Mouse (Mus musculus) heart, postnatal 36 days (tissue): ENCODE results near the gene Ldlr. TPM values are rescaled to one million over a fixed set of nuclear protein-coding genes. Genes with fewer than 3 reads are reported as not detected.
A peak's percentile ranks its signal among the peaks of the same experiment; 100 is the strongest.
"Not testable (repeated sequence)": the region's sequence is repeated elsewhere in the genome, so short reads cannot be mapped to it uniquely, and the experiment has no call there.

Experiments used
- DNase-seq, 2 experiments: peaks; one replicate each; pipeline ENCODE4 v3.0.0; 2021 to 2022
- intact Hi-C: fragments of 180-260 bp; cut with DNase I; formaldehyde crosslinking; loops from one replicate; pipeline ENCODE4 v1.15.1; 2025
- total RNA-seq, 2 experiments: library from RNA; stranded (reverse); gene quantifications; 2 replicates each; pipeline ENCODE4 v1.2.3; 2021

Ldlr gene
- total RNA-seq, 2 experiments from 2014 or later = 2.2 to 3.4 TPM

DNA sequence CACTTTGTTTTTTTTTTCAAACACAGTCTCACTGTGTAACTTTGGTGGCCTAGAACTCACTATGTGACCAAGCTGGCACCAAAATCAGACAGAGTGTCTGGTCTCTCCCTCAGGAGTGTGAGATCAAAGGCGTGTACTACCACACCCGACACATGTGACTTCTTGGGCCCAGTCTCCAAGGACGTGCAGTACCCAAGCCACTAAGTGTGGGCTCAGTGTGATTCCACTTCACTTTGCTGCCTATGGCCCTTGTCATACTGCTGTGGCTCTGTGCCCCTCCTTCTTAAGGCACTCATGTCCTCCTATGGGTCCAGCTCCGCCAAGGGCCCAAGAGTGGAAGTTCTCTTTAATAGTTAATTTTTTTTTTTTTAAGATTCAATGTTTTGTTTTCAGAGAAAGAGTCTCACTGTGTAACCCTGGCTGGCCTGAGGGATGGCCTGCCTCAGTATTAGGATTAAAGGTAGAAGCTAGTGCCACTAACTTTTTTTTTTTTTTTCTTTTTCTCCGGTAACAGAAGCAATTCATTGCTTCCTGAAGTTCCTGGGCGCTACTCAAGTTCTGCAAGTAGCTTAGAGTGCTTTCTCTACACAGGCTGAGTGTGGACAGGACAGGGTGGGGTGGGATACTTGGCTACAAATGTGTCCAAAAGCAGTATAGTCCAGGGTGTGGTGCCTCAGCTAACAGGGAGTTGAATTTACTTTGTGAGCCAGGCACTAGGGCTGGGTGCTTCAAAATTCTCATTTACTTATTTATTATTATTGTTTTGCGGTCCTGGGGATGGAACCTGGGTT, 61.4 kb downstream of the Ldlr start:
- no peak for DNase-seq
- intact Hi-C loops = no loop called here

DNA sequence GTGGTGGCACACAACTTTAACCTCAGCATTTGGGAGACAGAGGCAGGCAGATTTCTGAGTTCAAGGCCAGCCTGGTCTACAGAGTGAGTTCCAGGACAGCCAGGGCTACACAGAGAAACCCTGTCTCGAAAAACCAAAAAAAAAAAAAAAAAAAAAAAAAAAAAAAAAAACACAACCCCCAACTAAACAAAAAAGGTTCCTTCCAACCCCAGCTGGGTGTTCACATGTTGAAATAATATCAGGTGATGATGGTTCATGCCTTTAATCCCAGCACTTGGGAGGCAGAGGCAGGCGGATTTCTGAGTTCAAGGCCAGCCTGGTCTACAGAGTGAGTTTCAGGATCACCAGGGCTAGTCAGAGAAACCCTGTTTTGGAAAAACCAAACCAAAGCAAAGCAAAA, 63.0 kb downstream of the Ldlr start:
- intact Hi-C loops = loop anchor here (2.0 kb wide), 1 partner anchor 18 kb away; no protein-coding TSS in a partner anchor
- DNase-seq = not testable (repeated sequence)

DNA sequence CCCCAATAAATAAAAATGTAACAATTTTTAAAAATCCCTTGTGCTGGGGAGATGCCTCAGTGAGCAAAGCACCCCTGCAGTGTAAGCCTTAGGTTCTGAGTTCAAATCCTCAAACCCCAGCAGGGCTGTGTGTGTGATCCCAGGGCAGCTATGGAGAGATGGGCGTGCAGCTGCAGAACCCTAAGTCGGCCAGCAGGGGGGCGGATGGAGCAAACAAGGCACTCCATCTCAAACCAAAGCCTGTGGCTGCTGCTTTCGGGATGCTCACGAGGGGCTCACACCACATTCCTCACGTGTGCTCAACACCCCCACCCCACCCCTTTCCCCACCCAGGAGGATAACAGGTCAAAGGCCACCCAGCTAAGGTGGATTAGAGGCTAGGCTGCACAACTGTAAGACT, 63.6 kb downstream of the Ldlr start:
- intact Hi-C loops = loop anchor here (2.0 kb wide), 1 partner anchor 18 kb away; no protein-coding TSS in a partner anchor
- DNase-seq = peak; percentile 75 to 78

DNA sequence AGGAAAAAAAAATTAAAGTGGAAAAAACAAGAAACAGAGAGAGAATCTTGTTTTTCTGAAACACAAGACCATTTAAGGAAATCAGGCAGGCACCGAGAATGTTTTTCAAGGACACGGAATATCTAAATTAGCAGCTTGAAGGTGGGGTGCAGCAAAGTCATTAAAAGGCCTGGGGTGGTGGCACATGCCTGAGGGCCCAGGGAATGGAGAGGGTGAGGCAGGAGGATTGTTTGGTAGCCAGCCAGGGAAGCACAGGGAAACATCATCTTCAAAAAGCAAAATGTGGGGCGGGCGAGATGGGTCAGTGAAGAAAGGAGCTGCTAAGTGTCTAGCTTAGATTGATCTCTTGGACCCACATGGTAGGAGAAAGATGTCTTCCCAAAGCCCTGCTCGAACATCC, 64.4 kb downstream of the Ldlr start:
- intact Hi-C loops = loop anchor here (2.0 kb wide), 1 partner anchor 17 kb away; no protein-coding TSS in a partner anchor
- no peak for DNase-seq

DNA sequence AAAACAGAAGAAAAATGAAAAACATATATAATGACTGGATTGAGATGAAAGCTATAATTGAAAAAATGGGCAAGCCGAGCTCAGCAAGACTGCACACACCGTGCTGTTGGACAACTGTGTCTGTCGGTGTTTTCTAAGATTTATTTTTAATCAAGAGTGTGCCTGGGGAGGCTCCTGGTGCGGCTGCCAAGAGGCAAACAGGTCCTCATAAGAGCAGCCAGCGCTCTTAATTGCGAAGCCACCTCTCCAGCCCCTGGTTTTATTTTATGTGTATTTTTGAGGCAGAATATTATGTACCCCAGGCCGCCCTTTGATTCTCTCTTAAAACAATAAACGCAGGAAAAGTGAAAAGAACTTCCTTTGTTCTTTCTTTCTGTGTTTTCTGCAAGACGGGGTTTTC, 65.0 kb downstream of the Ldlr start:
- intact Hi-C loops = no loop called here
- no peak for DNase-seq

DNA sequence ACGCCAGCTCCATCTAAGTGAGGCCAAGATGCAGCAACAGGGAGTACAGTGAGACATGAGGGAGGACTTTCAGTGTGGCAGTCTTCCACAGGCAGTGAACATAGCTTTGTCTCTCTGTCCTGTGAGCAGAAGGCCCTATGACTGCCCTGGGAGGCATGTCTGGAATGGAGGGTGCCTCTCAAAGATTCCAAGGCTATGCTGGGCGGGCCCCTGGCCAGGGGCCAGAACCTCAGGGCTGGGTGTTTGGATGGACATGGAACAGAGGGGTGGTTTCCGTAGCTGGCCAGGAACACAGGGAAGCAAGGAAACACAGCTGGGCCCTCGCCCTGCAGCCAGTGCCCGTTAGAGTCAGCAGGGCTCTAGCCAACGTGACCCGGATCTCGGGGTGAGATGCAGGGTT, 68.6 kb downstream of the Ldlr start:
- intact Hi-C loops = no loop called here
- peak; percentile 61 to 67 for DNase-seq

DNA sequence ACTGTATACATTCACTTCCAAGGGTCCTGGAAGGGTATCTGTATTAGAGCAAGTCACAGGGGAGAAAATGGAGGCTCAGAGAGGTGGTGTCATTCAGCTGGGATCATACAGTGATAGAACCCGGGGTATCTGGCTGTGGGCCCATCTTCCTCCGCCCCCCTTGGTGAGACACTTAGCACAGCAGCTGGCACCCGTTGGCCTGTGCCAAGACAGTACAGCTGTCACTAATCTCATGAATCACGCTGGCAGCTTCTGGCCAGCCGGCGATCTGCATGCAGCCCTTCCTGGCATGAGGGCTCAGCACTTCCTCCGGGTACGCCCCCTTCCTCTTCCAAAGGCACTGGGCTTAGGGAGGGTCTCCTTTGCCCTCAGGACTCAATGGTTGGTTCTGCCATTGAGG, 69.4 kb downstream of the Ldlr start:
- intact Hi-C loops = no loop called here
- peak in 1 of 2 experiments; percentile 52 for DNase-seq

DNA sequence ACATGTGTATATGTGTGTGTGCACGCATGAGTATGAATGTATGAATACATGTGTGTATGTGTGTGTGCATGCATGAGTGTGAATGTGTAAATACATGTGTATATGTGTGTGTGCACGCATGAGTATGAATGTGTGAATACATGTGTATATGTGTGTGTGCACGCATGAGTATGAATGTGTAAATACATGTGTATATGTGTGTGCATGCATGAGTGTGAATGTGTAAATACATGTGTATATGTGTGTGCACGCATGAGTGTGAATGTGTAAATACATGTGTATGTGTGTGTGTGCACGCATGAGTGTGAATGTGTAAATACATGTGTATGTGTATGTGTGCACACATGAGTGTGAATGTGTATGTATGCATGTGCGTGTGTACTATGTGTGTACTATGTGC, 70.2 kb downstream of the Ldlr start:
- intact Hi-C loops, DNase-seq: not testable (repeated sequence)

DNA sequence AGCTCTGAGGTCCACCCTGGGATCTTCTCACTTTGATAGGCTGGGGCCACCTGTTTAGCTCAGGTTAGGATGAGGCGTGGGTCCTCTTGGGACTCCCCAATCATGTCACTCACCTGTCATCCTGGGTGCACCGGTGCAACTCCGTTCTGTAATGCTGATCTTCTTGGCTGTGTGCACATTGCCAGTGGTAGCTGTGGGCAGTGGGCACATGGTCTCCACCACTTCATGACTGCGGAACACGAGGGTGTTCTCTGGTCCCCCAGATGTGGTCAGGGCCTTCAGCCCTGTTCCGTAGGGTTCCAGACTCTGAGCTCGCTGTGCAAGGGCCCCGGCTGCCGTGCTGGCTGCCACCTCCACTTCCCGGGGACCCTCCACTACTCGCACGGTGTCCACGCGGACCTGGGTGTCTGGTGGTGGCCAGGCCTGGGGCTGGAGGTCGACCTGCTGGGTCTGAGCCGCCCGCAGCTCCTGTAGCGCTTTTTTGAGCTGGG, 71.1 kb downstream of the Ldlr start:
- no peak for DNase-seq
- intact Hi-C loops = no loop called here

DNA sequence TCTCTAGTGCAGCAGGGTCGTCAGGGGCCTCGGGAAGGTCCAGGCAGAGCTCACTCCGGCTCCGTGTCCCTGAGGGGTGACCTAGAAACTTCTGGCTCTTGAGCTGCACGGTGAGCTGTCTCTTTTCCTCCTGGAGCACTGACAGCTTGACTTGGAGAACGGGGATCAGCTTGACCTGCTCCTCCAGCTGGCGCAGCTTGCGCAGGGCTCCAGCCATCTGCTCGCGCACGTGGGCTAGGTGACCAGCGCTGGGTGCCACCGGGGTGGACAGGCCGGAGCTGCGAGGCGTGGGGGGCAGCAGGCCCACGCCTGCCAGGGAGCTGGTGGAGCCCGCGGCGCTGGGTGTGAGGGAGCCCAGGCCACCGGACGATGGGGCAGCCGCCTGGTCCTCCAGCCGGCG, 71.6 kb downstream of the Ldlr start:
- intact Hi-C loops = loop anchor here (5.0 kb wide), 1 partner anchor 33 kb away; the partner anchor contains the start of gene Spc24
- no peak for DNase-seq

DNA sequence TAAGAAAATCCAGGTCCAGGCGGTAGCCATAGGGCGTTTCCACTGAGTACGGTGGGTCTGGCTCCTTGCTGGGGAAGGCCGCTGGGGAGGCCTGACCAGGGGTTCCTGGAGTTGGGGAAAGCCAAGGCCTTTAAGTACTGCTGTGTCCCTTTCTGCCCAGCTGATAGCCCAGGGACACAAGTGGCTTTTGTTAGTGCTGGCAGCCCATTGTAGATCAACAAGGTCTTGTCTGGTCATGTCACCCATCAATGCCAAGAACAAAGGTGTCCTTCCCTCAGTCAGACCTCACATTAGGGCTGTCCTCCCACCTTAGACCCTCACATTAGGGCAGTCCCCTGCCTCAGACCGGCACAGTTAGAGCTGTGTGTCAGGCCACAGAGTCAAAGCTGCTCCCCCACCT, 72.3 kb downstream of the Ldlr start:
- no peak for DNase-seq
- intact Hi-C loops = loop anchor here (5.0 kb wide), 1 partner anchor 33 kb away; the partner anchor contains the start of gene Spc24

DNA sequence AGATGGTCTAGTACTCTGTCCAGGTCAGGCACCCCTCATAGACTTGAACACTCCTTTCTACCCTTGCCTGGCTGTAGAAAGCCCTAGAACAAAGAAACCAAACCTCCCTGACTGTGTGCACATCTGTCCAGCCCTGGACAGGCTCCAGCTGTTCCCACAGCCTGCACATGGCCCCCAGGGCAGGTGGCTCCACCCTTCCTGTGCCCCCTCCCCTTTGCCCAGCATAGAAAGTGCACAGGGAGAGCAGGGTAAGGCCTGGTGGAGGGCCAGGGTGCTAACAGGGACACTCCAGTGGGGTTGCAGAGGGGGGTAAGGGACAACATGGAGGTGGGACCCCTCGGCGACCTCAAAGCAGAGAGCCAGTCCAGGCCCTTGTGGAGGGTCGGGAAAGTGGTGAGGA, 73.0 kb downstream of the Ldlr start:
- intact Hi-C loops = loop anchor here (5.0 kb wide), 1 partner anchor 34 kb away; the partner anchor contains the start of gene Spc24
- DNase-seq = peak in 1 of 2 experiments; percentile 31

DNA sequence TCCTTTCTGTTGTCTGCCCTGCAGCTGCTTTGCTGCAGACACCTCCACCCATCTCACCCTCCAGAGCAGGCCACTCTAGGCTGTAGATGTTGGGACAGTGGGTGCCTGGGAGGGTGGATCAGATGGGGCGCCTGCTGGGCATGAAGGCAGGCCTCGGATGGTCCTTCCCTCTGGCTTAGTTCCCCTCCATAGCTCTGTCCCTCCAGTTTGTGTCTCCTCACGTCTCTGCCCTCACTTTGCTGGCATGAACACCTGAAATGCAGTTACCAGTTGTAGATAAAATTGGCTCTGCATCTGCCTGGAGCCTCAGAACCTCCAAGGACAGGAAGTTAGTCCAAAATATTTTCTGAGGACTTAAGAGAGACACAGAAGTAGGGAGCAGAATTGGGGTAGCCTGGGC, 73.6 kb downstream of the Ldlr start:
- intact Hi-C loops = loop anchor here (5.0 kb wide), 1 partner anchor 35 kb away; the partner anchor contains the start of gene Spc24
- DNase-seq = peak in 1 of 2 experiments; percentile 24

DNA sequence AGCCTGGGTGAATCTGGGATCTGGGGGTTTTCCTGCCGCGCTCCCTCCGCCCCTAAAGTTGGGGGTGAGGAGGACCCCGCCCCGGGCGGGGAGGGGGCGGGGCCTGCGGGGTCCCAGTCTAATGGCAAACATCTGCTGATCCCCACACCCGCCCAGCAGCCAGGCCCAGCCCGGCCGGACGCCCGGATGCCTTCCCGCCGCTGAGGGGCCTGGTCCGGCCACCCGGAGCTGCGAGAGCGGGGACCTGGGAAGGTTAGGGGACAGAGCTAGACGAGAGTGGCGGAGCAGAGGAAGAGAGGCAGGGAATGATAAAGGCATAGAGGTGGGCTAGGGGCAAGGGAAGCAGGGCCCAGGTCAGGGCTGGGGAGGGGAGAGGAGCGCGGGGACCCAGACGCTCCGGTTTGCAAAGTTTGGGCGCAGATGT, 74.7 kb downstream of the Ldlr start:
- peak; percentile 73 to 83 for DNase-seq
- intact Hi-C loops = loop anchor here (5.0 kb wide), 1 partner anchor 36 kb away; the partner anchor contains the start of gene Spc24

DNA sequence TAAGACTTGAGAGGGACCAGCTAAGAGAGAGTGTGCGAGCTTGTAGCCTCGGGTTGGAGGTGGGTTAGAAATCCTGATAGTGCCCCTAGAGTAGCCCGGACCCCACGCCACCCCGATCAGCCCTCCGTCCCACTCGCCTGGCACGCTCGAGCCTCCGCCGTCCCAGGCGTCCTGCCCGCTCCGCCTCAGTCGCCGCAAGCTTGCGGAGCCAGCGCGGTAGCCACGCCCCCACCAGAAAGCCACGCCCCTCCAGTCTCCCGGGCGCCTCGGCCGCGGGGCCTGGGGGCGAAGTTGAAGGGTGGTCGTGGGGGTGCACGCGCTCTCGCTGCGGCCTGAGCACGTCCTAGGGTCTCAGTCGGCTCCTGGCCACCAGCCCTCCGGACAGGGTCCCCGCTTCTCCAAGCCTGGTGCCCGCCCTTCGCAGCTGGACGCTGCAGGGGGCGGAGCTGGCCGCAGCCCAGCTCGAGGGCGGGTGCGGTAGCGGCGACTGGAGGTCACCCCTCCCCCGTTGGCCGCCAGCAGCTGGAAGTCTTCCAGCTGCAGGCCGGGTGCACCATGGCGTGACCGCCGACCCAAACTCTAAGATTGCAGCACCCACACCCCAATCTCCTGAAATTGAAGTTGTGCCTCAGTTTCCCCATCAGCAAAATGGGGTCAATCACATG, 75.2 kb downstream of the Ldlr start, which contains the start of gene Kank2:
Kank2 (minus strand) TSS at position 400 of the 665 bp plus-strand sequence.
- DNase-seq = peak; percentile 96 to 98
- intact Hi-C loops = loop anchor here (5.0 kb wide), 1 partner anchor 36 kb away; the partner anchor contains the start of gene Spc24

DNA sequence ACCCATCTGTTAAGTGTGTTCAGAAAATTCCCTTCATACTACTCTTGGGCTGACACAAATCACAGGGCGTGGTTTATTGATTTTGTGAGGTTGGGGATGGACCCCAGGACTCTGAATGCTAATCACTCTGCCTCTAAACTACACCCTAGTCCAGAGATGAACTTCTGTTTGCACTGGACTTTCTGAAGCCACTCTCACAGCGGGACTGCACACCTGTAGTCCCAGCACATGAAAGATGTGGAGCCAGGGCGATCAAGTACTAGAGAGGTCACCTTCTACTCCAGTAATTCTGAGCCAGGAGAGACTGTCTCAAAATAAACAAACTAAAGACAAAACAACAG, 75.7 kb downstream of the Ldlr start:
- intact Hi-C loops = loop anchor here (5.0 kb wide), 1 partner anchor 37 kb away; the partner anchor contains the start of gene Spc24
- no peak for DNase-seq

Other genes with a start within 250 kb of the Ldlr start
- 10 to 100 TPM; 44.9 to 46.9 TPM for gene Tmed1, start 213.2 kb upstream of the Ldlr start, total RNA-seq
- gene AB124611, start 197.3 kb upstream of the Ldlr start, total RNA-seq = 1 to 10 TPM; 1.8 to 2.0 TPM
- gene Carm1, start 176.6 kb upstream of the Ldlr start, total RNA-seq = 10 to 100 TPM; 56.9 to 65.4 TPM
- 10 to 100 TPM; 59.8 TPM for gene Timm29, start 130.8 kb upstream of the Ldlr start, total RNA-seq
- 1 to 10 TPM; 7.3 to 8.0 TPM for gene Yipf2, start 130.7 kb upstream of the Ldlr start, total RNA-seq
- 10 to 100 TPM; 48.6 to 51.4 TPM for gene Smarca4, start 107.3 kb upstream of the Ldlr start, total RNA-seq
- 1 to 10 TPM; 4.4 to 4.6 TPM for gene Spc24, start 36.8 kb downstream of the Ldlr start, total RNA-seq
- 10 to 100 TPM; 50.5 to 54.2 TPM for gene Kank2, start 75.3 kb downstream of the Ldlr start, total RNA-seq
- gene Angptl8, start 112.0 kb downstream of the Ldlr start, total RNA-seq = not detected
- 10 to 100 TPM; 31.0 to 39.1 TPM for gene Dock6, start 129.2 kb downstream of the Ldlr start, total RNA-seq
- gene Rab3d, start 194.7 kb downstream of the Ldlr start, total RNA-seq = 10 to 100 TPM; 12.4 to 13.4 TPM
- 1 to 10 TPM; 2.1 to 2.5 TPM for gene Ccdc159, start 204.0 kb downstream of the Ldlr start, total RNA-seq
- gene Tmem205, start 204.1 kb downstream of the Ldlr start, total RNA-seq = 10 to 100 TPM; 57.0 to 58.5 TPM
- 1 to 10 TPM; 1.7 to 2.7 TPM for gene Plppr2, start 213.6 kb downstream of the Ldlr start, total RNA-seq
- 1 to 10 TPM; 5.8 to 8.0 TPM for gene Swsap1, start 232.3 kb downstream of the Ldlr start, total RNA-seq
- gene Epor, start 240.0 kb downstream of the Ldlr start, total RNA-seq = 1 to 10 TPM; 1.4 to 2.2 TPM